Mouse (Mus musculus) C2C12 (cell line): Measurements from ENCODE around the gene Trip11.

Experiments
- CTCF ChIP-seq: IDR thresholded peaks from one replicate; pipeline ENCODE4 v1.5.1; 2011; ENCODE audit not compliant: control insufficient read depth, insufficient read depth, insufficient read length
- MYOG ChIP-seq: IDR thresholded peaks from one replicate; pipeline ENCODE4 v1.6.1; 2011; ENCODE audit not compliant: control insufficient read depth, insufficient read length; ENCODE audit errors: extremely low read depth
- USF1 ChIP-seq: IDR thresholded peaks from one replicate; pipeline ENCODE4 v1.6.1; 2011; ENCODE audit warnings: low read depth, mild to moderate bottlenecking, control low read depth, moderate library complexity

DNA sequence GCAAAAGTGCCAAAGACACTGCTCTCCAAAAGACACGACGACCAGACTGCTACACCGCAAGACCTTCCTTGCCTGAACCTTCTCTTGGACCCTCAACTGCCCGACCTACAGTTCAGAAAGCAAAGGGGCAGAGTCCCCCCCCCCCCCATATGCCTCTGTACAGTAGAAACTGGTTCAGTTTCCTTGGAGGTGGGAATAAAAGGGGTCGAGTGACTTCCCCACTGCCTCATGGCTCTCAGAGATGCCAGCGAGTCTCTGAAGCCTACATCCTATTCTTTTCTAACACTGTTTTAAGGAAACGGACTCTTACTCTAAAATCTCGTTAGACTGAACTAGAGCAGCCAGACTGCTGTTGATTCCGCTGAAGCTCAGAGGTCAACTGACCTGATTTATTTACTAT, 93.5 kb downstream of the Trip11 start:
- TF ChIP-seq USF1 (no peak), CTCF (no peak), MYOG (no peak)
